Mouse (Mus musculus) liver, adult (tissue): ENCODE data around the gene Trmt61a.

Source experiments
- GATA4 ChIP-seq: IDR thresholded peaks from 2 replicates; pipeline ENCODE4 v1.6.1; 2014; ENCODE audit warnings: mild to moderate bottlenecking, low read length; ENCODE audit not compliant: insufficient replicate concordance

The Trmt61a gene

DNA sequence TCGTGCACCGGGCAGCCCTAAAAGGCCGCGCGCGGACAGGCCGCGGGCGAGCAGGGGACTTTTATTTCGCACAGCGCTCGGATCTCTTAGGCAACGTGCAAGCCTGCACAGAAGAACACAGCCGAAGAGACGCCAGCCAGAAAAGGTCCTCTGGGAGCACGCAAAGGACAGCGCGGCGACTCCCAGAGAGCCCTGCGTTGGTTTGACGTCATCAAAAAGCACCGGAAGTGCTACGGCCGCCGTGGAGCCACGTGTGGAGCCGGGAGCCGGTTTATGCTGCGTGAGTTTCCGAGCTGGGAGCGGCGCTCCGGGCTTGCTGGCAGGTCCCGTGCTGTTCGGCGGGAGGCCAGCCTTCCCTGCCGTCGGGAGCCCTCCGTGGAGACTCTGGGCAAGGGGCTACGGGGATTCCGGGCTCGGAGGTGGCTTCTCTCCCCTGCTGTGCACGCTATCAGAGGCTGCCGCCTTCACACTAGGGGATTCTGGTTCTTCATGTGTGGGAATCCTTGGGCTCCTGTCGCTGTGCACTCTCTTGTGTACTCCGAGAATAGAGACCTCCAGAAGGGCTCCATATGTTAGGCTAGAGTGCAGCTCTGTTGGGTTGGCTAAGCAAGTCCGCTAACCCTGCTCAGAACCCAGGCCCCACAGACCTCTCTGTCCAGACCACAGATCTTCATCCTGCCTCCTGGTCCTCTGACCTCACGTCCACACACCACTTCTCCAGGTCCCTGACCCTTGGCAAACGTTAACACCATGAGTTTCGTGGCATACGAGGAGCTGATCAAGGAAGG lies at the start of gene Trmt61a:
TSS of gene Trmt61a (plus strand) at position 224 of the 788 bp plus-strand sequence.
- TF ChIP-seq GATA4, result no peak

DNA sequence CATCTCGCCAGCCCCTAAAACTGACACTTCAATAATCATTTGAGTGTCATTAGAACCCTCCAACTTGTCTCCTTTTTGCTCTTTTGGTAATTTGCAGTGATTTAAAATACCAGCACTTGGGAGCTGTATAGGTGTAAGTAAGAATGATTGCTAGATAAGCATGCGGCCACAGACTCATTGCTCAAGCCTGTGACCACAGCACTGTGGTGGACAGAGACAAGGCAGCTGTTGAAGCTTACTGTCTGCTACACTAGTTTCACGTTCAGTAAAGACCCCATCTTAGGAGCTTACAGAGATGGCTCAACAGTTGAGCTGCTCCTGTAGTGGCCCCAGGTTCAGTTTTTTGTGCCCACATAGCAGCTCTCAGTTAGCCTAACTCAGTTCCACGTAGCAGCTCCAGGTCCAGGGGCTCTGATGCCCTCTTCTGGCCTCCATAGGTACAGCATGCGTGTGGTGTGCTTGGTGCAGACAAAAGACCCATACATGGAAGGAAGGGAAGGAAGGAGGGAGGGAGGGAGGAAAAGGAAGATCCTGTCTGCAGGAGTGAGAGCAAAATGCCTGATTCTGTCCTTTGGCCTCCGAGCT lies 29.8 kb upstream of the Trmt61a start:
- no peak for TF ChIP-seq GATA4

DNA sequence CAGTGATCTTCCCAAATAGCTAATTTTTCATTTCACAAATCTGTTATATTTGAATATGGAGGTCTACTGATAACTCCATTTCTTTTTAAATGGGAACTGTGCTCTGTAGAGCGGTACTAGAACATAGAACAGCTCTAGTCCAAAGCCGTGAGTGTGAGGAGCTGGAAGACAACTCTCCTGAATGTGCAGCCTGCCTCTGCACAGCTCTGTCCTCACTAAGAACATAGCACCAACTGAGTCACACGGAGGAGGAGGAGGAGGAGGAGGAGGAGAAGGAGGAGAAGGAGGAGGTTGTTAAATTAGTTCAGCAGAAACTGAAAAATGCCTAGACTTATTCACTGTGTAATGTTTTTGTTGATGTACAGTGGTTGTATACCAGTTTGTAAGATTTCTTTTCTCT lies 25.0 kb upstream of the Trmt61a start:
- no peak for TF ChIP-seq GATA4

DNA sequence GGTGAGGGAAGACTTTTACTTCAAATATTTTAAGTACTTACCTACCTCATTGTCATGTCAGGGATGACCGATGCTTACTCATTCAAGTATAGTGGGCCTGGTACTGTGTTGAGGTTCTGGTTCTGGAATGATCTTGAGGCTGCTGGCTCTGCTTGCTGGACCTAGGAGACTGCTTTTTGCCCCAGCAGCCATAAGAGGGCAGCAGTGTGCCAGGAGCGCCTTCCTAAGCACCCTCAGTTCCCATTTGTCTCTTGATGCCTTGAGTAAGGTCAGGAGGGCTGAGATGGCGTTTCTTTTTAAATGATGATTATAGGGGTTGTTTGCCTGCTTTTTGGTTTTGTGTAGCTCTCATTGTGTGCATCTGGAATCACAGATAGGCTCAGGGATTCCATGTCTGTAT lies 24.5 kb upstream of the Trmt61a start:
- no peak for TF ChIP-seq GATA4

DNA sequence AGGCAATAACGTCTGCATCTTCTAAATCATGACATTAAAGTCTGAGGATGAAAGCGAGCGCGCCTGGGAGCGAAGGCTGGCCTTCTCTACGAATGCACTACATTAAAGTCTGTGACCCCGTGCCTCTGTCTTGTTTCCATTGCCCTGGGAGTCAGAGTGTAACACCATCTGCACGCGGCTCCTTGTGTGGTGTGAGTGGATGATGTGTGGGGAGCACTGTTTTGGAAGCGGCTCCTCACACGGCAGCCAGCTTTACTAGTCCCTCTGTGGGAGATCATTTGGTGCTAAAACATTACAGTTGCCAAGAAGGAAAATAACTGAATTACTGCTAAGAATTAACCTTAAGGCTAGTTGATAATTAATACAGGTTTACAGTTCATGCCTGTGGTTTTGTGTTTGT lies 22.2 kb upstream of the Trmt61a start:
- TF ChIP-seq GATA4, result no peak

DNA sequence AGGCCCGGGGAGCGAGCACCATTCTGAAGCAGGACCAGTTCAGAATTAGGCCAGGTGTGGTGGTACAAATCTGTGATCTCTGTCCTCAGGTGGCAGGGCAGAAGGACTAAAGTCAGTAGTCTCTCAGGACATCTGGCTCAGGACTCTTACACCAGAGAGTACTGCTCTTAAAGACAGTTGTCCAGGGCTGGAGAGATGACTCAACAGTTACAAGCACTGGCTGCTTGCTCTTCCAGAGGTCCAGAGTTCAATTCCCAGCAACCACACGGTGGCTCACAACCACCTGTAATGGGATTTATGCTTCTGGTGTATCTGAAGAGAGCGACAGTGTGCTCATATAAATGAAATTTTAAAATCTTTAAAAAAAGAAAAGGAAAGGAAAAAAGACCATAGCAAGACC lies 18.6 kb upstream of the Trmt61a start:
- no peak for TF ChIP-seq GATA4

DNA sequence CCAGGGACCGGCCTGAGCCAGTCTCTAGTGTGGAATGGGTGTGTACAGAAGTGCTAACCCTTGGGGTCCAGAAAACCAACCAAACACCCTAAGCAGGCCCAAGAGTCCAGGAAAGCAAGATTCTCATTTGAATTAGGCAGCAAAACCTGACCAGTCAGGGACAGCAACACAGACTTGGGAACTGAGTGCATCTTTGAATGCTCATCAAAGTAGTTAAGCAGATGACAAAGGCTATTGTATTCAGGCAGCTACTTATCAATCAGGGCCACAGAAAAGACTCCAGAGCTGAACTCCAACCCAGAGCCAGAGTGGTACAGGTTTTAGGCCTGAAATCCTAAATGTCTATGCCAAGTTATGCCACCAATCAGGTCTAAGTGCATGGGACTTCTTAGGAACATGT lies 17.3 kb upstream of the Trmt61a start:
- TF ChIP-seq GATA4, result no peak

DNA sequence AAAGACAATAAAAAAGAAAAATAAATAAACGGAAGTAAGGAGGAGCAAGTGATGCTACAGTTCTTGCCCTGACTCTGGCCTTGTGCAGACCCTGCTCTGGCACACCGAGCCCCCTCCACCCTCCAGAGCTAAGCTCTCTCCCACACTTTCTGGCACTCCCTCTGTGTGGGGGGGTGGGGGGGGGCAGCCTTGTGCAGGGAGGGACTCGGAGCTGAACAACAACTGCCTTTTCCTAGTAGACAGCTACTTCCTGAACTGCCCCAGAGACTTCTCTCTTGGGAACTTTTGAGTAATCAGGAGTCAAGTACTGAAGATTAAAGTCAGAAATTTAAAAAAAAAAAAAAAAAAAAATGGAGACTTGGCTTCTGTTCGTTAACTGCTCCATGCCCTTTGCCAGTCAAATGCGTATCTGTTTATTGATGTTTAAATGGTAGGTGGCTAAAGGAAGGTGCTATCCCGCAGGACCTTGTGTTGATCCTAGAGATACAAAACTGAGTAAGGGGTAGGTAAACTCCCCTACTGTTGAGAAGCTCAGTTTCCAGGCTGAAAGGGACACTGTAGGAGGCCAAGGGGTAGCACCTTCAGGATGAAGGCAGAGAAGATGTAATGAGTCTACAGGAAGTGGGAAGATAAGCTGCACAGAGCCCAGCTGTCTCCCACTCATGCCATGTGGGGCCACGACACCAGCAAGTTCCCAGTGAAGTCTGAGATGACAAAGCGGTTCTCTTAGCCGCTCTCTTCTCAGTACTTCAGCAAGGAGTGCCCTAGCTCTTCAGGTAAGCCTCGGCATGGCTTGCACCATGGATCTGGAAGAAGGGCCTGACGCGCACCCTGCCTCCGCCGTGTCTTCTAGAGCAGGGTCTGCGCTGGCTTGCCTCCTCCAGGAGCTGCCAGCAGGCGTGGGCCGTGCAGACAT lies 14.4 kb upstream of the Trmt61a start:
- TF ChIP-seq GATA4, result no peak

DNA sequence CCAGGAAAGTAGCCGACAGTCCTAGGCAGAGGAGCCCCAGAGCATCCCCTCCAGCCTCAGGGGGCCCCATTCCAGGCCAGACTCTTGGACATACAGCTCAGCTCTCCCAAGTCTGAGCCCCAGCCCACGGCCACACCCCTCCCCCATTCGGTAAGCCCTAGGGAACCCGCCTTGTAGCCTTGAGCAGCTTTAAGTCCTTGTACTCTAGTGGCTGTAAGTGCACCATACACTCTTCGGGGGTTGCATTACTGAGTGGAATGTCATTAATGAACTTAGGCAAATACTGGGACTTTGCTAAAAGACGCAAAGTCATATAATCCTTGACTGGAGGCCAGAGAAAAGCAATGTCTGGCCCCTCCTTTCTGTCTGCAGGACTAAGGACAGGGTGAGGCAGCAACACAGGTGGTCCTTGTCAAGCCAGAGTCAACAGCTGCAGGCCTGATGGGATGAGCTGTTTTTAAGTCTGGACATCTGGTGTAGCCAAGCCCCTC lies 13.7 kb upstream of the Trmt61a start:
- TF ChIP-seq GATA4, result no peak

DNA sequence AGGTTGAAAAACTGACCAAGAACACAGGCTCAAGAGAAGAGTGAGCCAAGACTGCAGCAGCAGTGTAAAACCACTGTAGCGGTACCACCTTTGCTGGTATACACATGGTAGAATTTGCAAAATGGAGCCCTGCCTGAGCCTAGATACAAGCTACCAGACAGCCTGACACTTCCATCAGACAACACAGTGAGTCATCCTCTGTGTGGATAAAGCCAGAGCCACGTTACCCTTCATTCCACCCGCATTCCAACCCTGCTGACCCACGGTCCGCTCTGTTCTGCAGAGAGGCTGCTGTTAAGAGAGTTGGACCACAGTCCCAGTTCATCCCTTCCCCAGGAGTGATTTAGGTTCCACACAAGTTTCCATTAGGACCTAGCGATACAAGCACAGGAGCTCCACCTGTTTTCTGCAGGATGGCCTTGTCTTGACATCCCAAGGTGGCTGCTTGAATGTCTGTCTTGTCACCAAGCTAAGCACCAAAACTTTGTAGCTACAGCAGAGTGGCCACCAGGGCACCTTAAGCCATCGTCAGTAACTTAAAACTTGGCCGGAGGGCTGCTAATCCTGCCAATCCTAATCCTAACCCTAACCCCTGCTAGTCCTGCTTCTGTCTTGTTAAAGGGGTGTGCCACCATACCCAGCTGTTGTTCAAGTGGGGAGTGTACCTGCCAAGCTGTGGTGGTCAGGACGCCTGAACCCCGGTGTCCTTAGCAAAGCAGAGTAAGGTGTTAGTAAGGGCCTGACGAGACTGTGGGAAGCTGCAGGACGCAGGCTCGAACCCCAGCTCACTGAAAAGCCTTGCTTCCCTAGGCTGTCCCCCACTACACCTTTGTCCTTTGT lies 12.6 kb upstream of the Trmt61a start:
- TF ChIP-seq GATA4, result no peak

DNA sequence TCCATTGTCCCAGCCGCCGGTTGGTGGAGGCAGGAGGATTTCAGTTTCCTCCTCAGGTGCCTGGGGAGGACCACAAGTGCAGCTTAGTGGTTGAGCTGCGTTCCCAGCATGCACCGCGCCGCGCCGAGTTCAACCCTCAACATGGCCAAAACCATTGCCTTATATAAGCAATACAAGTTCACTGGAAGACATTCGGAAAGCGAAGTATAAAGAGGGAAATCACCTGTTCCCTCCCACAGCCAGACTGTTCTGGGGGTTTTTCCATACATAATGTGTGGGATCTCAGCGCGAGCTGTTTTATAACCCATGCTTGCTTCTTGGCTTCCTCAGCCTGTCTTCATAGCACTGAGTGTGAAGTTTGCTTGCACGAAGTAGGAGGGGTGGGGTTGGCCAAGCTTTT lies 11.5 kb upstream of the Trmt61a start:
- TF ChIP-seq GATA4, result no peak

DNA sequence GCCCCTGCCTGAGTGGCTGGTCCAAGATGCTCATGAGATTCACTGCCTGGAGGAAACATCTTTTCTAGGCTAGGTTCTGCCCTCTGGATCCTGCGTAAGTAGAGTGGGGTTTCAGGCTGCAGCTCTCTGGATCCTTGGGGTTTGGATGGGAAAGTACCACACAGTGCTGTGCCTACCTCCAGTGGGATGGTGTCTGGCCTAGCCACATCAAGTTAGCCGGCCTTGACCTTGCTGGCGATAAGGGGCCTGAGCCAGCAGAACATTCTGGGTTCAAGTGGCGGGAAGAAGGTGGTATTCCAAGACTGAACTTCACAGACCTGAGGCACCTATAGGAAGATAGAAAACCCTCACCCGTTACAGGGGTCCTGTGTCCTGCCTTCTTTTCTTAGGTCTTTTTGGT lies 10.5 kb upstream of the Trmt61a start:
- TF ChIP-seq GATA4, result no peak

DNA sequence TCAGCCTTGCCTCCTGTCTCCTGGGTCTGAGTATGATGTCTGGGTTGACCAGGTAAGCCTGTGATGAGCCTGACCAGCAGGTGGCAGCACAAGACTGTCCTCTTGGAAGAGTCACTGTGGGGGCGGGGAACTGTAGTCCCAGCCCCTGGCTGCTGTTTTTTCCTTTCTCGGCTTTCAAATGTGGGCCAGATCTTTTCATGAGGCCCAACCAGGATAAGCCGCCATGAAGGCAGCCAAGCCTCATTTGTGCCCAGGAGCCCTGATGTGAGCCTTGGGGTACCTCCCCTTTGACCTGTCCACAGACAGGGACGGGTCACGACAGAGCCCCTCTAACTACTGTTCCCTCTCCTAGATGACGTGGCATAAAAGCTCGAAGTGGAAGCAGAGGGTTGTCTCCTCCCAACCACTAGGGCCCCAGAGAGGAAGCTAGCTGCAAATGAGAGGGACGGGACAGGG lies 9.4 kb upstream of the Trmt61a start:
- no peak for TF ChIP-seq GATA4

DNA sequence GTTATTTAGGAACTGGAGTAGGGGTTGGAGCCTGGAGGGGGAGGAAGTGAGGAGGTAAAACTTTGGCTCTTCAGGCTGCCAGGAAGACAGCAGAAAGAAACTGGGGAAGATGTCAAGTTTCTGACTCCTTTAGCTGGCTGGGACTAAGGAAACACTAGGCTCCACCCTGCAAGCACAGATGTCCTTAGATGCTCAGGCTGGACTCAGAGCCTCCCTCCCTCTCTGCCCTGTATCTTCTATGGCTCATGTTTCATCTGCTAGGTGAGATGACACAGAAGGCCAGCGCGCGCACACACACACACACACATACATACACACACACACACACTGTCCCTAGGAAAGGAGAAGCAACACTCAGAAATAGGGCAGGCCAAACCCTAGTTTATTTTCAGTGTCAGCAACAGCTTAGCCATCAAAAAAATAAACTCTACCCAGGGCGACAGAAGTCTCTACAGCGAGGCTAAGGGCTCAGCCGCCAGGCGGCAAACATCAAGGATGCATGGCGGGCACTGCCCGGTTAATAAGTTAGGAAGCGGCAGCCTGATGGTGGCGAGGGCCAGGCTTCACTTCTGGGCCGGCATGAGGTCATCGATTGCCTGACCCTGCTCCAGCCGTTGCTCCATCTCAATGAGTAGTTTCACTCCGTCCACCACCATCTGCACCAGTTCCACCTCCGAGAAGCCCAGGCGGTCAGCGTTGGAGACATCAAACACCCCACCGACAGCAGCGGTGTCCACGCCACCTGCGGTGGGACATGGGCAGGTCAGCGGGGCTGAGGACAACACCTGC lies 8.7 kb upstream of the Trmt61a start:
- TF ChIP-seq GATA4, result no peak
